Mouse (Mus musculus) limb, embryonic 11.5 days (tissue): Measurements from ENCODE around the gene Atp8a2. TPM values are rescaled to one million over a fixed set of nuclear protein-coding genes. Genes with fewer than 3 reads are reported as not detected.
A peak's percentile ranks its signal among the peaks of the same experiment; 100 is the strongest.

Source experiments
- ATAC-seq: fragments of 200-750 bp; cut with Nextera tagmentation; 2 replicates; pipeline ENCODE4 v1.8.0; 2017; ENCODE audit warnings: low read depth; ENCODE audit not compliant: insufficient number of reproducible peaks, low FRiP score, low TSS enrichment
- DNase-seq: peaks from one replicate; pipeline ENCODE4 v3.0.0-alpha.2; 2015; ENCODE audit warnings: low spot score
- H3K27ac ChIP-seq: fragments of 300-500 bp; sonication (generic); replicated peaks from 2 replicates; pipeline ENCODE4 v1.5.1; 2014; ENCODE audit warnings: low read depth, mild to moderate bottlenecking, low read length
- H3K27me3 ChIP-seq: fragments of 300-500 bp; sonication (generic); 2 replicates; pipeline ENCODE4 v1.6.1; 2014; ENCODE audit warnings: mild to moderate bottlenecking, low read length, mixed read lengths; ENCODE audit not compliant: control insufficient read depth, insufficient read depth
- H3K36me3 ChIP-seq: fragments of 300-500 bp; sonication (generic); 2 replicates; pipeline ENCODE4 v1.6.1; 2014; ENCODE audit warnings: mild to moderate bottlenecking, low read length, moderate library complexity, mixed read lengths; ENCODE audit not compliant: control insufficient read depth, insufficient read depth
- H3K4me1 ChIP-seq: fragments of 300-500 bp; sonication (generic); 2 replicates; pipeline ENCODE4 v1.6.1; 2014; ENCODE audit warnings: low read length, mixed read lengths; ENCODE audit not compliant: control insufficient read depth, insufficient read depth
- H3K4me2 ChIP-seq: fragments of 300-500 bp; sonication (generic); 2 replicates; pipeline ENCODE4 v1.6.1; 2014; ENCODE audit warnings: low read depth, mild to moderate bottlenecking, moderate library complexity; ENCODE audit not compliant: severe bottlenecking
- H3K4me3 ChIP-seq: fragments of 300-500 bp; sonication (generic); 2 replicates; pipeline ENCODE4 v1.5.1; 2014; ENCODE audit warnings: low read depth, low read length
- H3K9ac ChIP-seq: fragments of 300-500 bp; sonication (generic); 2 replicates; pipeline ENCODE4 v1.6.1; 2014; ENCODE audit warnings: mild to moderate bottlenecking, low read length
- H3K9me3 ChIP-seq: fragments of 300-500 bp; sonication (generic); 2 replicates; pipeline ENCODE4 v1.6.1; 2016; ENCODE audit warnings: low read length; ENCODE audit not compliant: control insufficient read depth
- WGBS: fragments of 180-500 bp; shearing (Covaris S2); extraction: QIAGEN DNeasy Blood & Tissue Kit; methylation state at CpG from one replicate; pipeline ENCODE4 v1.1.7; 2014; 5-methylcytosine and 5-hydroxymethylcytosine counted together
- polyA plus RNA-seq: library from polyadenylated mRNA; unstranded; fragments of >200 nt; fragmentation: Nextera tagmentation; extraction: Ambion mirVana; gene quantifications from 2 replicates; pipeline ENCODE4 v1.2.1, GENCODE M21; 2014

The Atp8a2 gene
- polyA plus RNA-seq, 1 experiment from 2014 or later = 2.7 TPM

DNA sequence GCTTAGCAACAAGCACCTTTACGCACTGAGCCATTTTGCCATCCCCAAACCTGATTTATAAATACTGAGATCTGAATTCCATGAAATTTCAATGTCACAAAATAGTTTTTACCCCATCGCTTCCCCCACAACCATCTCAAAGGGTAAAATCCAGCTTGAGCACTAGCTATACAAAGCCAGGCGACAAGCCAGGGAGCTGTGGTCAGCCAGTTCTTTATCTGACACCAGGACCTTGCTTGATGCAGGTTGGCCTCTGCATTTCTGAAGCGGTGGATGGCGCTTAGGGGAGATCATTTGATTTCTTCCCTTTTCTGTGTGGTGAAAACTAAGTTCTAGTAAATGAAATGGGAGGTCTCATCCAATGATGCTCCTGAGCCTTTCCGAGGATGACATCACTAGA, 564.9 kb downstream of the Atp8a2 start:
- ATAC-seq = no peak

DNA sequence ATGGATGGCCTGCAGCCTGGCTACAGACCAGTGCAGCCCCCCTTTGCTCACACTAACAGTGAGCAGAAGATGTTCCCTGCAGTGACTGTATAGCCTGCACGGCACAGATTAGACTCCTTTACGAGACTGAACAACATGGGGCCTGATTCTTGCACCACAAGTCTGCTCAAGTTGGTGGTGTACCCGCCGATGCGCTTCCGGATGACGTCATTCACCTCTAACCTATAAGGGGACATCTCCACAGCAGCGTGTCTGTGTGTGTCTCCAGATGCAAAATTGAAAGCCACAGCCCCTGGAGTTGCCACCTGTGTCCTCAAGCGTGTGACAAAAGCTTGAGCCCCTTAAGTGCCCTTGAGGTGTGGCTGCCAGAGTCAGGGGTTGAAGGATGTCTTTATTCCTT, 566.9 kb downstream of the Atp8a2 start:
- H3K27ac ChIP-seq = no peak overlapping the region
- no peaks in the 10 kb centered on the region for H3K9me3 ChIP-seq
- H3K9ac ChIP-seq = no peak overlapping the region
- H3K36me3 ChIP-seq = no peaks in the 10 kb centered on the region
- H3K4me2 ChIP-seq = no peak overlapping the region
- H3K4me1 ChIP-seq = peaks cover 10% of the 10 kb centered on the region
- H3K4me3 ChIP-seq = no peak overlapping the region
- H3K27me3 ChIP-seq = no peaks in the 10 kb centered on the region
- 90% methylated on average over 9 of the region's 9 CpGs for WGBS
- ATAC-seq (no peak), DNase-seq (no peak)

More for the DNA sequence above, 564.9 kb downstream of the Atp8a2 start:
- Histone ChIP-seq H3K9ac (no peak overlapping the region), H3K4me2 (no peak overlapping the region), H3K36me3 (no peaks in the 10 kb centered on the region), H3K4me3 (no peak overlapping the region), H3K27ac (no peak overlapping the region), H3K9me3 (no peaks in the 10 kb centered on the region), H3K4me1 (peaks cover 5% of the 10 kb centered on the region), H3K27me3 (no peaks in the 10 kb centered on the region)
- no peak for DNase-seq
- WGBS = 94% methylated on average over 6 of the region's 6 CpGs

DNA sequence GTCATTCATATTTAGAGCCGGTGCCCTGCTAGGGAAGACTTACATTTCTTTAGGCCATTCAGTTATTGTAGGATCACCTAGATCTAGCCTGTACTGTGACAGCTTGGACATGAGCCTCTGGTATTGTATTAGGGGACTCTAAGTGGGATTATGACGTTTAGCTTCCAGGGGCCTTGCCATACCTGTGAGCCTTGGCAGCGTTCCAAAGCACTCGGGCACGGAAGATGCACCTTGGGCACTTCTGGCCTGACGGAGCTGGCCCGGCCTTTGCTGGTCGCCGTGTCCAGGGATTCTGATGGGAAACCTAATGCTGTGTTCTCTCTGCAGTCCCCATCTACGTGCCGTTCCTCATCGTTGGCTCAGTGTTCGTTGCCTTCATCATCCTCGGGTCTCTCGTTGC, 567.7 kb downstream of the Atp8a2 start:
- Histone ChIP-seq H3K36me3 (no peaks in the 10 kb centered on the region), H3K4me1 (peaks cover 12% of the 10 kb centered on the region), H3K4me2 (no peak overlapping the region), H3K27ac (no peak overlapping the region), H3K9me3 (no peaks in the 10 kb centered on the region), H3K27me3 (no peaks in the 10 kb centered on the region), H3K9ac (no peak overlapping the region), H3K4me3 (no peak overlapping the region)
- ATAC-seq (no peak), DNase-seq (no peak)
- 92% methylated on average over 15 of the region's 15 CpGs for WGBS

GRCm38 (mm10) chr14:59627823-59628222, 569.2 kb downstream of the Atp8a2 start:
- Histone ChIP-seq H3K27me3 (no peaks in the 10 kb centered on the region), H3K9ac (no peak overlapping the region; the same call in 1 of the 2 replicates), H3K36me3 (no peaks in the 10 kb centered on the region), H3K4me3 (peak overlapping the region; percentile 77), H3K4me2 (peak overlapping the region; percentile 83), H3K9me3 (no peaks in the 10 kb centered on the region), H3K4me1 (peaks cover 12% of the 10 kb centered on the region), H3K27ac (peak overlapping the region; percentile 86; the same call in 1 of the 2 replicates)
- 22% methylated on average over 7 of the region's 7 CpGs for WGBS
- DNase-seq (peak; percentile 78), ATAC-seq (peak; percentile 62; the same call in 1 of the 2 replicates)

- no peak for ATAC-seq
- Histone ChIP-seq H3K4me1 (peaks cover 12% of the 10 kb centered on the region), H3K27ac (peak overlapping the region; percentile 86), H3K4me2 (peak overlapping the region; percentile 83), H3K36me3 (no peaks in the 10 kb centered on the region), H3K27me3 (no peaks in the 10 kb centered on the region), H3K4me3 (peak overlapping the region; percentile 77), H3K9me3 (no peaks in the 10 kb centered on the region), H3K9ac (peak overlapping the region; percentile 85; the same call in 1 of the 2 replicates)
- DNase-seq = peak; percentile 56
- 16% methylated on average over 9 of the region's 9 CpGs for WGBS
Measured at GRCm38 (mm10) chr14:59627142-59627680, 569.8 kb downstream of the Atp8a2 start.

DNA sequence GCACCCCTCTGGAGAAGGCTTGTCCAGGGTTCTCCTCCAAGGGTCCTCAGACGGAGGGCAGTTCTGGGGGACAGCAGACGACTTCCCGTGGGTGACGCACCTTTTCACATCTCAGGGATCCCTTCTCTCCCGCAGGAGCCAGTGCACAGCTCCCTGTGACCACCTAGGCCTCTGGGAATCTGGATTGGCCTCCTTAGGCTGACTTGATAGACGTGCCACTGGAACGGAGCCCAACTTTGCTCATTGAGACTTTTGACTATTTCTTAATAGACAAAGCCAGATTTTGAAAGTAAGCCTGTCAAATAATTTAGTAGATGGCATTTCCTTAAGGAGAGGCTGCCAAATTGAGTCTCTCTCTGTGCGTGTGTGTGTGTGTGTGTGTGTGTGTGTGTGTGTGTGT, 570.3 kb downstream of the Atp8a2 start:
- ATAC-seq (no peak), DNase-seq (no peak)
- peak overlapping the region; percentile 86 for H3K27ac ChIP-seq

DNA sequence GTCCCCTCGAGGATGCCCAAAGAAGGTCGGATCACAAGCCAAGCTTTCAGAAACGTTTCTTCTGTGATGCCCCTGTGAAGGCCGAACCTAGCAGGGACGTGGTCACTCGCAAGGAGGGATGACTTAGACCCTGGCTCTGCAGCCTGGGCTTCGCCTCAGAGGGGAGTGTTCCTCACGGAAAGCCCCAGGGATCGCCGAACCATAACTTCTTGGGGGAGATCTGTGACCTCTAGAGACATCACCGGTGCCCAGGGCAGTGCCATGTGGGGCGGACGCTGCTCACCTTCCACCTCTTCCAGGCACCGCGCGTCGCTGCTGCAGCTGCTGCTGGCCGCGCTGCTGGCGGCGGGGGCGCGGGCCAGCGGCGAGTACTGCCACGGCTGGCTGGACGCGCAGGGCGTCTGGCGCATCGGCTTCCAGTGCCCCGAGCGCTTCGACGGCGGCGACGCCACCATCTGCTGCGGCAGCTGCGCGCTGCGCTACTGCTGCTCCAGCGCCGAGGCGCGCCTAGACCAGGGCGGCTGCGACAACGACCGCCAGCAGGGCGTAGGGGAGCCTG, 571.1 kb downstream of the Atp8a2 start:
- H3K4me1 ChIP-seq = peaks cover 12% of the 10 kb centered on the region
- H3K4me2 ChIP-seq = peak overlapping the region; percentile 83
- no peaks in the 10 kb centered on the region for H3K9me3 ChIP-seq
- peak overlapping the region; percentile 86 for H3K27ac ChIP-seq
- peak overlapping the region; percentile 85 for H3K9ac ChIP-seq
- H3K36me3 ChIP-seq = no peaks in the 10 kb centered on the region
- ATAC-seq (0 out of 2 replicates have a peak, but pooled peaks have one; percentile 16), DNase-seq (peak; percentile 75)
- WGBS = under 1% methylated on average over 51 of the region's 51 CpGs
- peak overlapping the region; percentile 77 for H3K4me3 ChIP-seq
- H3K27me3 ChIP-seq = no peaks in the 10 kb centered on the region

More for the DNA sequence above, 570.3 kb downstream of the Atp8a2 start:
- Histone ChIP-seq H3K4me2 (peak overlapping the region; percentile 83), H3K9me3 (no peaks in the 10 kb centered on the region), H3K27me3 (no peaks in the 10 kb centered on the region), H3K4me1 (peaks cover 12% of the 10 kb centered on the region), H3K36me3 (no peaks in the 10 kb centered on the region), H3K4me3 (peak overlapping the region; percentile 77), H3K9ac (peak overlapping the region; percentile 85)
- WGBS = 32% methylated on average over 8 of the region's 8 CpGs

DNA sequence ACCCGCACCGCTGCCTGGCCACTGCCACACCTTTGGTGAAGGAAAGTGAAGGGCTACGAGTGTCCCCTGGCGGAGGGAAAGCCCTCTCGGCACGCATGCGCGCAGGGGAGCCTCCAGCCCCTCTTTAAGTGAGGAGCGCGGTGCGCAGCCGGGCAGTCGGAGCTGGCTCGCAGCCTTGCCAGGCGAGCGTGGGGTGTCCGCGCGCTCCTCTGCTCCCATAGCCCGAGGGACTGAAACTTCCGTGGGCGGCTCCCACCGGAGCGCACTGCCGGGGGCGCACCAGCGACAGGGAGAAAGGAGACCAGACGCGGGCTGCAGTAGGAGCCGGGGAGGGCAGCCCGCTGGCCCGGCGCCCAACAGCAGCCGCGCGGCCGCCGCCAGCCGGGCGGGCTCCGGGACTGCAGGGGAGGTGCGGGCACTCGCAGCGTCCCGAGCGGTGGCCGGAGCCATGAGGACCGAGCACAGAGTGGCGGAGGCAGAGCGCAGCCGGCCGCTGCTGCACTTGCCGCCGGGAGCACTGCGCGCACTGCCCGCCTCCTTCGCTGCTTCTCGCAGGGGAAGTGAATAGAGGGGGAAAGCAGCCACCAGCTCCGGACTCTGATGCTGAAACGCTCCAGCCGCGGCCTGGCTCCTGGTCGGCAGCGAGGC, 571.7 kb downstream of the Atp8a2 start, which contains the start of gene Shisa2:
Gene Shisa2, plus strand, starts transcription at position 151 of the 648 bp plus-strand sequence.
- peak within 1 kb of the TSS; percentile 85 for H3K9ac ChIP-seq
- no peaks in the 10 kb centered on the region for H3K27me3 ChIP-seq
- no peaks in the 10 kb centered on the region for H3K36me3 ChIP-seq
- peak; percentile 83 for ATAC-seq
- WGBS = under 1% methylated on average over 64 of the region's 65 CpGs
- H3K9me3 ChIP-seq = no peaks in the 10 kb centered on the region
- H3K27ac ChIP-seq = peak within 1 kb of the TSS; percentile 86
- peak within 1 kb of the TSS; percentile 83 for H3K4me2 ChIP-seq
- DNase-seq = peak; percentile 90
- H3K4me3 ChIP-seq = peak within 1 kb of the TSS; percentile 77
- peaks cover 12% of the 10 kb centered on the region for H3K4me1 ChIP-seq
